Mouse (Mus musculus) urinary bladder, adult 18-20 months (tissue): ENCODE results near the gene Ifnar2.
"Not testable (repeated sequence)": the region's sequence is repeated elsewhere in the genome, so short reads cannot be mapped to it uniquely, and the experiment has no call there.

ENCODE experiments used
- DNase-seq, 2 experiments: peaks; one replicate each; pipeline ENCODE4 v3.0.0; 2022; ENCODE audit warnings: low spot score in 2 of 2, mixed read lengths in 2 of 2

The Ifnar2 gene

GRCm38 (mm10) chr16:91426586-91426985, 54.0 kb downstream of the Ifnar2 start:
- DNase-seq: no peak

- DNase-seq: no peak
These were observed 54.9 kb downstream of the Ifnar2 start for GRCm38 (mm10) chr16:91427461-91427860.

- DNase-seq: no peak
These were observed 55.8 kb downstream of the Ifnar2 start for GRCm38 (mm10) chr16:91428259-91428865.

GRCm38 (mm10) chr16:91432720-91433328, 60.2 kb downstream of the Ifnar2 start:
- DNase-seq: no peak

GRCm38 (mm10) chr16:91433329-91433933, 60.8 kb downstream of the Ifnar2 start:
- no peak for DNase-seq

GRCm38 (mm10) chr16:91434119-91434518, 61.5 kb downstream of the Ifnar2 start:
- no peak for DNase-seq

- DNase-seq: no peak
These were observed 65.5 kb downstream of the Ifnar2 start for GRCm38 (mm10) chr16:91438081-91438480.

GRCm38 (mm10) chr16:91438599-91438998, 66.0 kb downstream of the Ifnar2 start:
- not testable (repeated sequence) for DNase-seq

GRCm38 (mm10) chr16:91441366-91441765, 68.8 kb downstream of the Ifnar2 start:
- no peak for DNase-seq

- DNase-seq: no peak
These were observed 69.2 kb downstream of the Ifnar2 start for GRCm38 (mm10) chr16:91441811-91442240.

GRCm38 (mm10) chr16:91442446-91442845, 69.9 kb downstream of the Ifnar2 start:
- no peak for DNase-seq

GRCm38 (mm10) chr16:91443211-91443611, 70.6 kb downstream of the Ifnar2 start:
- DNase-seq: no peak

GRCm38 (mm10) chr16:91444847-91445246, 72.3 kb downstream of the Ifnar2 start:
- no peak for DNase-seq

- DNase-seq: no peak
These were observed 73.0 kb downstream of the Ifnar2 start for GRCm38 (mm10) chr16:91445566-91445965.

- DNase-seq: no peak
These were observed 74.4 kb downstream of the Ifnar2 start for GRCm38 (mm10) chr16:91446778-91447511.

- no peak for DNase-seq
These were observed 74.9 kb downstream of the Ifnar2 start for GRCm38 (mm10) chr16:91447512-91447900.

- DNase-seq: no peak
These were observed 75.5 kb downstream of the Ifnar2 start for GRCm38 (mm10) chr16:91448088-91448487.

GRCm38 (mm10) chr16:91448895-91449294, 76.3 kb downstream of the Ifnar2 start:
- no peak for DNase-seq

- no peak for DNase-seq
These were observed 77.8 kb downstream of the Ifnar2 start for GRCm38 (mm10) chr16:91450137-91451064.

- DNase-seq: no peak
These were observed 79.4 kb downstream of the Ifnar2 start for GRCm38 (mm10) chr16:91451949-91452348.

- DNase-seq: no peak
These were observed 79.8 kb downstream of the Ifnar2 start for GRCm38 (mm10) chr16:91452363-91452896.
